Mouse (Mus musculus) heart, adult 2 months (tissue): ENCODE measurements around the gene Atp6v0d1. TPM values are rescaled to one million over a fixed set of nuclear protein-coding genes. Genes with fewer than 3 reads are reported as not detected.

ENCODE experiments used
- DNase-seq, 2 experiments: peaks; one replicate each; pipeline ENCODE4 v3.0.0; 2021
- H3K27ac ChIP-seq: fragments of 200-600 bp; 2 replicates; pipeline ENCODE4 v1.8.1; 2022
- H3K27me3 ChIP-seq: fragments of 200-500 bp; 2 replicates; pipeline ENCODE4 v1.6.1; 2012; ENCODE audit warnings: mild to moderate bottlenecking, low read length, inconsistent platforms, mixed read lengths; ENCODE audit not compliant: control insufficient read depth, insufficient read depth
- H3K36me3 ChIP-seq: fragments of 200-500 bp; 2 replicates; pipeline ENCODE4 v1.6.1; 2012; ENCODE audit warnings: low read length, inconsistent platforms; ENCODE audit not compliant: control insufficient read depth, insufficient read depth
- H3K4me1 ChIP-seq: fragments of 200-500 bp; 2 replicates; pipeline ENCODE4 v1.6.1; 2011; ENCODE audit warnings: low read length; ENCODE audit not compliant: control insufficient read depth, insufficient read depth
- H3K4me3 ChIP-seq: fragments of 200-600 bp; 2 replicates; pipeline ENCODE4 v1.8.1; 2022
- H3K79me2 ChIP-seq: fragments of 200-500 bp; replicated peaks from 2 replicates; pipeline ENCODE4 v1.6.1; 2012; ENCODE audit warnings: mild to moderate bottlenecking, inconsistent platforms, low read length, moderate library complexity, mixed read lengths; ENCODE audit not compliant: control insufficient read depth, insufficient read depth
- H3K9ac ChIP-seq: fragments of 200-500 bp; 2 replicates; pipeline ENCODE4 v1.6.1; 2012; ENCODE audit warnings: low read depth, mild to moderate bottlenecking, control low read depth, inconsistent platforms, low read length, mixed read lengths
- CTCF ChIP-seq: fragments of 200-600 bp; IDR thresholded peaks from 2 replicates; pipeline ENCODE4 v1.8.1; 2022; ENCODE audit warnings: antibody characterized with exemption, mild to moderate bottlenecking, moderate library complexity
- EP300 ChIP-seq: fragments of 200-500 bp; IDR thresholded peaks from 2 replicates; pipeline ENCODE4 v1.6.1; 2011; ENCODE audit warnings: low read depth, low read length, control low read depth; ENCODE audit not compliant: insufficient read depth
- POLR2A ChIP-seq: fragments of 200-500 bp; IDR thresholded peaks from 2 replicates; pipeline ENCODE4 v1.6.1; 2011; ENCODE audit warnings: mild to moderate bottlenecking, low read depth, low read length, control low read depth; ENCODE audit not compliant: insufficient read depth
- WGBS: fragments of 180-500 bp; shearing (Covaris S2); methylation state at CpG from one replicate; pipeline ENCODE4 v1.1.7; 2018; 5-methylcytosine and 5-hydroxymethylcytosine counted together
- intact Hi-C: fragments of 180-260 bp; cut with DNase I; formaldehyde crosslinking; loops from one replicate; pipeline ENCODE4 v1.15.1; 2025
- microRNA-seq, 2 experiments: library from miRNA; unstranded; fragments of <30 nt; microRNA quantifications; one replicate each; pipeline ENCODE4 v1.2.0; 2021
- polyA plus RNA-seq: library from polyadenylated mRNA; depleted of rRNA; stranded (reverse); fragments of >200 nt; gene quantifications from 2 replicates; pipeline ENCODE4 v1.2.3, GENCODE M21; 2012; rRNA removed
- total RNA-seq, 2 experiments: library from RNA; stranded (reverse); gene quantifications; 2 replicates each; pipeline ENCODE4 v1.2.3; 2021

Atp6v0d1 gene
- total and polyA plus RNA-seq, 3 experiments = 46.4 to 61.7 (median 48.9) TPM

DNA sequence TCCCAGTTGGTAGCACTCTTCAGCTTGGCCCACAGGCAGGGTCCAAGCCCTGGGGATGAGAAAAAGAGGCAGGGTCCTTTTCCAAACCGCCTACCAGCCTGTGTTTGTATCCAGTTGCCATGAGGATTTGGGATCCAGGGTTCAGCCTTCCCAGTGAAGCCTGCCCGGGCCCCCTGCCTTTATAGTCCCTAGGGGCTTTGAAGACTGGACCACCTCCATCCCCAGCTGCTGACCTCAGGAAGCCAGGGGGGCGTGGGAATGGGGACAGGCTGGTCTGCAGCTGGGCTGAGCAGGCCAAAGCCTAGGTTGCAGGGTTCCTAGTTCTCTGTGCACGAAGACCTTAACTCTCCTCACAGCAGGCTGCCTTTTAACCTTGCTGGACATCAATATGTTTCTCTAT lies 90.6 kb downstream of the Atp6v0d1 start:
- H3K27me3 ChIP-seq = no peaks in the 10 kb centered on the region
- no peaks in the 10 kb centered on the region for H3K79me2 ChIP-seq
- peaks cover 17% of the 10 kb centered on the region for H3K4me1 ChIP-seq
- TF ChIP-seq POLR2A = no peak
- TF ChIP-seq CTCF = no peak
- TF ChIP-seq EP300 = no peak
- no peak overlapping the region for H3K4me3 ChIP-seq
- 0 out of 2 replicates have a peak overlapping the region, but pooled peaks have one; percentile 4 for H3K9ac ChIP-seq
- intact Hi-C loops = loop anchor here (5.0 kb wide), 2 partner anchors 33 to 118 kb away; no protein-coding TSS in a partner anchor
- peak; percentile 79 to 80 for DNase-seq
- H3K27ac ChIP-seq = peak overlapping the region; percentile 76
- H3K36me3 ChIP-seq = no peaks in the 10 kb centered on the region; the same call in 1 of the 2 replicates
- 62% methylated on average over 4 of the region's 4 CpGs for WGBS

DNA sequence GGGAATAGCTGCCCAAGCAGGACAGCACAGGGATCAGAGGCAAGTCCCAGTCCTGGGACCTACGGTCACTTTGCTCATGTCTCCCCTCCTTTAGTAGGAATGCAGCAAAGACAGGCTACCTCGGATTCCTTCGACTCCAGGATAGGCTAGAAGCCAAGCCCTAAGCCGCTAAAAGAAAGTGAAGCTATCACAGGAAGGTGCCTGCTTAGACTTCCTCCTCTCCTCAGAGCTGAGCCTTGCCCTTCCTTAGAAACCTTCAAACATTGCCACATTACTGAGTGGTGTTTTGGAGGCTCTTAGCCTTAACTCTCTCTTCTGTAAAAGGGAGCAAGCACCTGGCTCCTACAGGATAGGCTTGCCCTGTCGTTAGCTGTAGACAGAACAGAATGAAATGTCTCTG lies 91.2 kb downstream of the Atp6v0d1 start:
- 0 out of 2 replicates have a peak overlapping the region, but pooled peaks have one; percentile 15 for H3K4me3 ChIP-seq
- no peaks in the 10 kb centered on the region for H3K79me2 ChIP-seq
- intact Hi-C loops = loop anchor here (5.0 kb wide), 2 partner anchors 32 to 117 kb away; no protein-coding TSS in a partner anchor
- WGBS = 26% methylated on average over 5 of the region's 5 CpGs
- H3K4me1 ChIP-seq = peaks cover 21% of the 10 kb centered on the region
- no peaks in the 10 kb centered on the region; the same call in 1 of the 2 replicates for H3K36me3 ChIP-seq
- H3K27ac ChIP-seq = peak overlapping the region; percentile 76
- TF ChIP-seq EP300 (no peak), POLR2A (no peak), CTCF (no peak)
- DNase-seq = no peak
- H3K27me3 ChIP-seq = no peaks in the 10 kb centered on the region
- H3K9ac ChIP-seq = no peak overlapping the region

Small RNA genes lying within 50 kb of the gene (microRNA-seq; reads per million reads assigned to microRNA genes)
- 0 to 0.39 reads per million in 2 experiments for gene Mir1966

Other genes starting within 250 kb of the Atp6v0d1 start
- 1 to 10 TPM in 1 of 2 experiments, under 1 TPM in 1; 0.93 to 1.1 TPM for gene Lrrc29, start 239.8 kb downstream of the Atp6v0d1 start, total RNA-seq
- 1.6 and 2.2 TPM in 2 replicates for gene Lrrc29, start 239.8 kb downstream of the Atp6v0d1 start, polyA plus RNA-seq
- 10 to 100 TPM; 24.1 to 26.6 TPM for gene Tmem208, start 239.7 kb downstream of the Atp6v0d1 start, total RNA-seq
- 43.6 and 51.9 TPM in 2 replicates for gene Tmem208, start 239.7 kb downstream of the Atp6v0d1 start, polyA plus RNA-seq
- gene Fhod1, start 218.1 kb downstream of the Atp6v0d1 start, total RNA-seq = 1 to 10 TPM; 4.4 to 6.9 TPM
- gene Fhod1, start 218.1 kb downstream of the Atp6v0d1 start, polyA plus RNA-seq = 14.2 and 17.3 TPM in 2 replicates
- under 1 TPM; 0.36 to 0.37 TPM for gene Slc9a5, start 217.2 kb downstream of the Atp6v0d1 start, total RNA-seq
- gene Slc9a5, start 217.2 kb downstream of the Atp6v0d1 start, polyA plus RNA-seq = 1.7 and 2.1 TPM in 2 replicates
- gene Plekhg4, start 192.8 kb downstream of the Atp6v0d1 start, total RNA-seq = under 1 TPM in 1 of 2 experiments, not detected in 1; 0.10 TPM
- 0.20 and 0.29 TPM in 2 replicates for gene Plekhg4, start 192.8 kb downstream of the Atp6v0d1 start, polyA plus RNA-seq
- under 1 TPM; 0.13 to 0.25 TPM for gene Kctd19, start 152.5 kb downstream of the Atp6v0d1 start, total RNA-seq
- gene Kctd19, start 152.5 kb downstream of the Atp6v0d1 start, polyA plus RNA-seq = 0.08 and 0.15 TPM in 2 replicates
- under 1 TPM; 0.45 to 0.47 TPM for gene Lrrc36, start 152.5 kb downstream of the Atp6v0d1 start, total RNA-seq
- 0.67 and 0.94 TPM in 2 replicates for gene Lrrc36, start 152.5 kb downstream of the Atp6v0d1 start, polyA plus RNA-seq
- 10 to 100 TPM; 35.0 to 48.8 TPM for gene Tppp3, start 94.5 kb downstream of the Atp6v0d1 start, total RNA-seq
- 73.7 and 89.2 TPM in 2 replicates for gene Tppp3, start 94.5 kb downstream of the Atp6v0d1 start, polyA plus RNA-seq
- gene Zdhhc1, start 69.1 kb downstream of the Atp6v0d1 start, total RNA-seq = 10 to 100 TPM; 13.0 to 13.3 TPM
- 37.5 and 40.5 TPM in 2 replicates for gene Zdhhc1, start 69.1 kb downstream of the Atp6v0d1 start, polyA plus RNA-seq
- under 1 TPM in 1 of 2 experiments, not detected in 1; 0.23 TPM for gene Hsd11b2, start 47.3 kb downstream of the Atp6v0d1 start, total RNA-seq
- 0.08 and 0.32 TPM in 2 replicates for gene Hsd11b2, start 47.3 kb downstream of the Atp6v0d1 start, polyA plus RNA-seq
- gene Ripor1, start 39.2 kb upstream of the Atp6v0d1 start, total RNA-seq = 10 to 100 TPM; 42.5 to 51.6 TPM
- 39.2 TPM in 2 replicates for gene Ripor1, start 39.2 kb upstream of the Atp6v0d1 start, polyA plus RNA-seq
- 10 to 100 TPM; 41.4 to 41.9 TPM for gene Ctcf, start 70.5 kb upstream of the Atp6v0d1 start, total RNA-seq
- 9.3 and 13.6 TPM in 2 replicates for gene Ctcf, start 70.5 kb upstream of the Atp6v0d1 start, polyA plus RNA-seq
- not detected for gene Agrp, start 71.3 kb upstream of the Atp6v0d1 start, total RNA-seq
- 0.31 TPM in 1 of 2 replicates, not detected in the other for gene Agrp, start 71.3 kb upstream of the Atp6v0d1 start, polyA plus RNA-seq
- under 1 TPM; 0.16 to 0.25 TPM for gene Carmil2, start 120.2 kb upstream of the Atp6v0d1 start, total RNA-seq
- gene Carmil2, start 120.2 kb upstream of the Atp6v0d1 start, polyA plus RNA-seq = 0.29 and 1.4 TPM in 2 replicates
- gene Acd, start 135.1 kb upstream of the Atp6v0d1 start, total RNA-seq = 10 to 100 TPM in 1 of 2 experiments, 1 to 10 TPM in 1; 10.0 to 11.1 TPM
- 19.7 and 22.3 TPM in 2 replicates for gene Acd, start 135.1 kb upstream of the Atp6v0d1 start, polyA plus RNA-seq
- gene Pard6a, start 135.1 kb upstream of the Atp6v0d1 start, total RNA-seq = 1 to 10 TPM; 5.5 to 6.8 TPM
- gene Pard6a, start 135.1 kb upstream of the Atp6v0d1 start, polyA plus RNA-seq = 12.0 and 18.6 TPM in 2 replicates
- gene 4933405L10Rik, start 141.6 kb upstream of the Atp6v0d1 start, total RNA-seq = not detected
- gene 4933405L10Rik, start 141.6 kb upstream of the Atp6v0d1 start, polyA plus RNA-seq = not detected in 2 replicates
- 1 to 10 TPM; 1.4 to 1.9 TPM for gene Enkd1, start 142.2 kb upstream of the Atp6v0d1 start, total RNA-seq
- gene Enkd1, start 142.2 kb upstream of the Atp6v0d1 start, polyA plus RNA-seq = 2.0 and 2.2 TPM in 2 replicates
- gene Gfod2, start 192.6 kb upstream of the Atp6v0d1 start, total RNA-seq = 1 to 10 TPM; 3.7 TPM
- gene Gfod2, start 192.6 kb upstream of the Atp6v0d1 start, polyA plus RNA-seq = 2.3 and 3.0 TPM in 2 replicates